Mouse (Mus musculus) kidney, adult 2 months (tissue): ENCODE results near the gene 8030411F24Rik.

Experiments used
- CTCF ChIP-seq: fragments of 200-500 bp; conservative IDR thresholded peaks from 2 replicates; pipeline ENCODE4 v1.5.1; 2011; ENCODE audit warnings: low read depth, mild to moderate bottlenecking, control low read depth, low read length, moderate library complexity, mixed read lengths; ENCODE audit not compliant: insufficient read depth, insufficient read length
- POLR2A ChIP-seq: fragments of 200-500 bp; IDR thresholded peaks from one replicate; pipeline ENCODE4 v1.6.1; 2011; ENCODE audit warnings: low read depth, low read length, control low read depth

- TF ChIP-seq POLR2A (no peak), CTCF (no peak)
These were observed 44.2 kb downstream of the 8030411F24Rik start for GRCm38 (mm10) chr2:148825986-148826385.
